Mouse (Mus musculus) CH12.LX (cell line): ENCODE measurements around the gene Gm9964. TPM values are rescaled to one million over a fixed set of nuclear protein-coding genes. Genes with fewer than 3 reads are reported as not detected.

ENCODE experiments used
- CHD2 ChIP-seq: IDR thresholded peaks from 2 replicates; pipeline ENCODE4 v1.6.1; 2011; ENCODE audit warnings: low read length, improper control_type of control experiment
- CTCF ChIP-seq, 2 experiments: IDR thresholded peaks in 1 of 2; conservative IDR thresholded peaks in 1 of 2; 2 replicates each; pipeline ENCODE4 v1.5.1; 2011 to 2012; ENCODE audit warnings: low read depth in 2 of 2, low read length in 2 of 2, improper control_type of control experiment in 1 of 2, inconsistent platforms in 1 of 2, mild to moderate bottlenecking in 1 of 2, moderate library complexity in 1 of 2
- ELF1 ChIP-seq: IDR thresholded peaks from 2 replicates; pipeline ENCODE4 v1.6.1; 2014; ENCODE audit warnings: low read depth, mild to moderate bottlenecking, inconsistent platforms, low read length, improper control_type of control experiment
- HCFC1 ChIP-seq: IDR thresholded peaks from 2 replicates; pipeline ENCODE4 v1.6.1; 2012; ENCODE audit warnings: low read depth, mild to moderate bottlenecking, inconsistent platforms, low read length, improper control_type of control experiment
- IRF4 ChIP-seq: IDR thresholded peaks from 2 replicates; pipeline ENCODE4 v1.6.1; 2014; ENCODE audit warnings: low read depth, mild to moderate bottlenecking, inconsistent platforms, low read length, improper control_type of control experiment
- JUN ChIP-seq: IDR thresholded peaks from 2 replicates; pipeline ENCODE4 v1.6.1; 2011; ENCODE audit warnings: low read depth, mild to moderate bottlenecking, low read length, improper control_type of control experiment, moderate library complexity; ENCODE audit not compliant: insufficient read depth
- KAT2A ChIP-seq: IDR thresholded peaks from 2 replicates; pipeline ENCODE4 v1.6.1; 2012; ENCODE audit warnings: low read length, improper control_type of control experiment, inconsistent platforms; ENCODE audit not compliant: insufficient replicate concordance
- MAX ChIP-seq: IDR thresholded peaks from 2 replicates; pipeline ENCODE4 v1.6.1; 2011; ENCODE audit warnings: low read length, improper control_type of control experiment
- MEF2A ChIP-seq: IDR thresholded peaks from 2 replicates; pipeline ENCODE4 v1.6.1; 2014; ENCODE audit warnings: low read depth, mild to moderate bottlenecking, inconsistent platforms, low read length, improper control_type of control experiment, borderline replicate concordance
- PAX5 ChIP-seq: IDR thresholded peaks from 2 replicates; pipeline ENCODE4 v1.6.1; 2012; ENCODE audit warnings: low read length, inconsistent platforms, mixed read lengths
- SIN3A ChIP-seq: IDR thresholded peaks from 2 replicates; pipeline ENCODE4 v1.6.1; 2012; ENCODE audit warnings: low read length, improper control_type of control experiment, inconsistent platforms
- TBP ChIP-seq: conservative IDR thresholded peaks from 2 replicates; pipeline ENCODE4 v1.6.1; 2011; ENCODE audit warnings: low read depth, low read length, improper control_type of control experiment
- UBTF ChIP-seq: IDR thresholded peaks from 2 replicates; pipeline ENCODE4 v1.6.1; 2012; ENCODE audit warnings: low read depth, mild to moderate bottlenecking, inconsistent platforms, low read length, improper control_type of control experiment, moderate library complexity
- USF1 ChIP-seq: IDR thresholded peaks from 2 replicates; pipeline ENCODE4 v1.6.1; 2014; ENCODE audit warnings: low read depth, mild to moderate bottlenecking, inconsistent platforms, low read length, improper control_type of control experiment
- ZMIZ1 ChIP-seq: IDR thresholded peaks from 2 replicates; pipeline ENCODE4 v1.6.1; 2012; ENCODE audit warnings: low read depth, mild to moderate bottlenecking, inconsistent platforms, low read length, improper control_type of control experiment
- ZNF384 ChIP-seq: IDR thresholded peaks from 2 replicates; pipeline ENCODE4 v1.6.1; 2012; ENCODE audit warnings: low read depth, low read length, improper control_type of control experiment, inconsistent platforms
- polyA plus RNA-seq: library from polyadenylated mRNA; unstranded; fragments of >175 nt; gene quantifications from 2 replicates; pipeline ENCODE4 v1.2.1, GENCODE M21; 2012; ENCODE audit warnings: low read depth; ENCODE audit not compliant: insufficient read length
- total RNA-seq, 2 experiments: library from RNA; depleted of rRNA; stranded (reverse); fragments of 300-350 nt in 1 of 2; fragments of >200 nt in 1 of 2; gene quantifications; 2 replicates each; pipeline ENCODE4 v1.2.3; 2012 to 2014

Gene Gm9964
- total and polyA plus RNA-seq, 3 experiments = not detected

GRCm38 (mm10) chr11:79252881-79253541, 43.7 kb downstream of the Gm9964 start (continued):
- peak; percentile 86 for TF ChIP-seq JUN
- TF ChIP-seq USF1 = no peak
- no peak for TF ChIP-seq CTCF (conservative IDR thresholded peaks at IDR 0.05 in 1 of 2, IDR thresholded peaks at IDR 0.05 in 1 of 2; ENCODE audit: low read depth in 2 of 2, low read length in 2 of 2)
- peak; percentile 98 for TF ChIP-seq ZNF384
- no peak; the same call in 1 of the 2 replicates for TF ChIP-seq HCFC1
- peak; percentile 91 for TF ChIP-seq IRF4
- no peak for TF ChIP-seq MAX
- no peak for TF ChIP-seq PAX5
- no peak for TF ChIP-seq CHD2
- no peak for TF ChIP-seq KAT2A
- TF ChIP-seq TBP = peak; percentile 71
- peak; percentile 31; the same call in 1 of the 2 replicates for TF ChIP-seq ELF1
- no peak for TF ChIP-seq ZMIZ1
- TF ChIP-seq SIN3A = peak; percentile 79; the same call in 1 of the 2 replicates
- peak; percentile 73; the same call in 1 of the 2 replicates for TF ChIP-seq MEF2A
- TF ChIP-seq UBTF = no peak

Other genes starting within 250 kb of the Gm9964 start
- gene Ksr1, start 150.5 kb downstream of the Gm9964 start, total RNA-seq (2012; rRNA removed) = 63.8 and 73.1 TPM in 2 replicates
- gene Ksr1, start 150.5 kb downstream of the Gm9964 start, total RNA-seq (2014; rRNA removed) = 21.3 and 22.5 TPM in 2 replicates
- gene Ksr1, start 150.5 kb downstream of the Gm9964 start, polyA plus RNA-seq = 48.9 and 61.2 TPM in 2 replicates
- 54.7 and 84.1 TPM in 2 replicates for gene Wsb1, start 42.2 kb downstream of the Gm9964 start, total RNA-seq (2012; rRNA removed)
- gene Wsb1, start 42.2 kb downstream of the Gm9964 start, total RNA-seq (2014; rRNA removed) = 104 and 122 TPM in 2 replicates
- 118 and 129 TPM in 2 replicates for gene Wsb1, start 42.2 kb downstream of the Gm9964 start, polyA plus RNA-seq
- gene Nf1, start 42.8 kb upstream of the Gm9964 start, total RNA-seq (2012; rRNA removed) = 11.2 and 12.4 TPM in 2 replicates
- 7.3 and 8.2 TPM in 2 replicates for gene Nf1, start 42.8 kb upstream of the Gm9964 start, total RNA-seq (2014; rRNA removed)
- 15.2 and 19.5 TPM in 2 replicates for gene Nf1, start 42.8 kb upstream of the Gm9964 start, polyA plus RNA-seq
- 0.13 TPM in 2 replicates for gene Omg, start 207.2 kb upstream of the Gm9964 start, total RNA-seq (2012; rRNA removed)
- gene Omg, start 207.2 kb upstream of the Gm9964 start, total RNA-seq (2014; rRNA removed) = 0.09 TPM in 1 of 2 replicates, not detected in the other
- gene Omg, start 207.2 kb upstream of the Gm9964 start, polyA plus RNA-seq = 0.17 TPM in 1 of 2 replicates, not detected in the other
- 10.0 and 12.0 TPM in 2 replicates for gene Evi2b, start 226.9 kb upstream of the Gm9964 start, total RNA-seq (2012; rRNA removed)
- gene Evi2b, start 226.9 kb upstream of the Gm9964 start, total RNA-seq (2014; rRNA removed) = 37.9 and 40.5 TPM in 2 replicates
- gene Evi2b, start 226.9 kb upstream of the Gm9964 start, polyA plus RNA-seq = 86.9 and 105 TPM in 2 replicates
- gene Evi2, start 233.7 kb upstream of the Gm9964 start, total RNA-seq (2012; rRNA removed) = 1.0 and 1.2 TPM in 2 replicates
- gene Evi2, start 233.7 kb upstream of the Gm9964 start, total RNA-seq (2014; rRNA removed) = 2.8 and 3.8 TPM in 2 replicates
- 2.9 and 6.2 TPM in 2 replicates for gene Evi2, start 233.7 kb upstream of the Gm9964 start, polyA plus RNA-seq
- 87.4 and 137 TPM in 2 replicates for gene Evi2a, start 233.7 kb upstream of the Gm9964 start, total RNA-seq (2012; rRNA removed)
- 164 and 165 TPM in 2 replicates for gene Evi2a, start 233.7 kb upstream of the Gm9964 start, total RNA-seq (2014; rRNA removed)
- 138 and 140 TPM in 2 replicates for gene Evi2a, start 233.7 kb upstream of the Gm9964 start, polyA plus RNA-seq